Mouse (Mus musculus) retina, postnatal 7 days (tissue): ENCODE results near the gene Gm7257.

Experiments
- DNase-seq: peaks from one replicate; pipeline ENCODE4 v3.0.0-alpha.2; 2012; ENCODE audit warnings: low read depth, low spot score

Gm7257 gene

DNA sequence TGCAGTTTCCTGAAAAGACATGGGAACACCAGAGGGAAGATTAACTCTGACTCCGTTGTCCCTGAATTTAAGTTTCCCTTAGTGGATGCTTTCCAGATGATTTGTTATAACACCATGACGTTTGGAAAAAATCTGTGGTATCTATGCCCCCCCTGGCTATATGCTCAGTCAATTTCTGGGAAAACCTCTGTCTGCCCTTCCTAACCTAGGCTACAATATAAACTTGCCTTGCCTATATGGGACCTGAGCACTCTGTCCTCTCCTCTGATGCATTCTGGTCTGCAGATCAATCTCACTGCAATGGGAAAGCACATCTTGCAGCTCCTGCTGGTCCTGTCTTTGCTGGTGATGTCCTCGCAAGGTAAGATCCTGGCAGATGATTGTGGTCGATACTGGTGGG, at the start of gene Gm7257:
Gene Gm7257 (plus strand): TSS at position 301 of the 400 bp plus-strand sequence.
- DNase-seq: no peak

DNA sequence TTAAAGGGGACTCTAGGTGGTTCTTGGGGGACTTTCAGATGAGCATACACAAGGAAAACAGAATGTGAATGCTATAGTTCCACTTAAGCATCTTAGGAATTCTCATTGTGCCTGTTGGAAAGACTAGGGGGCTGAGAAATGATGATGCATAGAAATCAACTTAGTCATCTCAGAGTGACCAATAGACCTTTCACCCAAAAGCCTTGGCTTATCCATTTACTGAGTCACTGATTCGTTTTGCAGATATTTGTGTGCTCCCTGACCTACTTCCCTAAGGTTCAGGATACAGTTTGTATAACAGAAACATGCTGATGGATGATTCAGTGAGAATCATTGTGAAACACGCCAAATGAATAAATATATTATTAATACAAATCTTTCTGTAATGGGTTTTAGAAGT, 28.7 kb upstream of the Gm7257 start:
- no peak for DNase-seq

- no peak for DNase-seq
These were observed 3.5 kb downstream of the Gm7257 start for GRCm38 (mm10) chr9:36435051-36435764.

- no peak for DNase-seq
These were observed 43.7 kb downstream of the Gm7257 start, which contains the start of gene Gm9513 for GRCm38 (mm10) chr9:36475338-36475737. Gene Gm9513 (plus strand): TSS chr9:36475638.
